Comparison of ENCODE assay signal across 18 mouse cellular contexts in the genomic region with DNA sequence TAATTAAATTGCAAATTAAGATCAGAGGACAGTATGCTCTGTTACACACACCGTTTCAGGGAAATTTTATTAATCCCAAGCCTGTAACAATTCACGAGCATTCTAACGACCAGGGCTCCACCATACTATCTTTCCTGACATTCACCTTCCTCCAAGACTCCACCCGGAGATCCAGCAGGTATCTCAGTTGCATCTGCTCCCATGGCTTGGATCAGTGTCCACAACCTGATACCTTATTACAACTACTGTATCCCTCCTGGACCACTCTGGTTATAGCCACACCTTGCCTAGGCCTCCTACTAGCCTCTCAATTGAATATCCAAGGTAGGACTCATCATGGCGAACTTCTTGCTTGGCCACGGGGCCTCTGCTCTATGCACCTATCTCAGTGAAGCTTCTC. TPM values are rescaled to one million over a fixed set of nuclear protein-coding genes. Genes with fewer than 3 reads are reported as not detected.
DNase-seq lines count a peak whose midpoint lies in the region; ATAC-seq and TF ChIP-seq lines count a peak whose summit lies in the region.
"Had no signal": no experiment of that assay in that cellular context is flagged by ENCODE, and none has a peak within 500 bp of the region (broad histone marks: within the 10 kb centered on the region; RNA-seq: fewer than 3 reads in every experiment).

No protein-coding gene starts in this region.

- no peaks in the 10 kb centered on the region for H3K36me3 ChIP-seq in forebrain, embryonic 10.5 days (replicated peaks)
- H3K36me3 ChIP-seq in forebrain, embryonic 15.5 days: no peaks in the 10 kb centered on the region
- no peaks in the 10 kb centered on the region for H3K36me3 ChIP-seq in heart, postnatal 0 days (replicated peaks; ENCODE audit: control insufficient read depth, insufficient read depth, low read length)
- H3K36me3 ChIP-seq: limb, embryonic 13.5 days; midbrain, embryonic 15.5 days had no signal

- H3K4me2 ChIP-seq in forebrain, embryonic 15.5 days (replicated peaks): no peak overlapping the region
- peak overlapping the region; percentile 34 for H3K4me2 ChIP-seq in heart, postnatal 0 days (ENCODE audit: low read depth, low read length)
- H3K4me2 ChIP-seq: limb, embryonic 13.5 days; midbrain, embryonic 15.5 days had no signal

- no peaks in the 10 kb centered on the region for H3K9me3 ChIP-seq in forebrain, embryonic 10.5 days
- H3K9me3 ChIP-seq in forebrain, embryonic 15.5 days: no peaks in the 10 kb centered on the region
- H3K9me3 ChIP-seq in heart, postnatal 0 days (replicated peaks; ENCODE audit: control insufficient read depth, low read length): no peaks in the 10 kb centered on the region
- H3K9me3 ChIP-seq: limb, embryonic 13.5 days; midbrain, embryonic 15.5 days had no signal

- no peaks in the 10 kb centered on the region for H3K4me1 ChIP-seq in forebrain, embryonic 10.5 days
- H3K4me1 ChIP-seq in forebrain, embryonic 15.5 days: no peaks in the 10 kb centered on the region
- H3K4me1 ChIP-seq in heart, postnatal 0 days (ENCODE audit: control insufficient read depth, insufficient read depth): peaks cover 16% of the 10 kb centered on the region; the same call in 1 of the 2 replicates
- H3K4me1 ChIP-seq: limb, embryonic 13.5 days; midbrain, embryonic 15.5 days had no signal

- peak overlapping the region; percentile 25; the same call in 1 of the 2 replicates for H3K27ac ChIP-seq in forebrain, embryonic 10.5 days
- H3K27ac ChIP-seq in forebrain, embryonic 15.5 days (replicated peaks): no peak overlapping the region
- H3K27ac ChIP-seq in heart, postnatal 0 days (ENCODE audit: low read depth): peak overlapping the region; percentile 15; the same call in 1 of the 2 replicates
- H3K27ac ChIP-seq: limb, embryonic 13.5 days; midbrain, embryonic 15.5 days had no signal

- no peak overlapping the region for H3K4me3 ChIP-seq in forebrain, embryonic 10.5 days
- no peak overlapping the region for H3K4me3 ChIP-seq in forebrain, embryonic 15.5 days
- H3K4me3 ChIP-seq in heart, postnatal 0 days (ENCODE audit: low read depth, low read length): no peak overlapping the region
- H3K4me3 ChIP-seq: limb, embryonic 13.5 days; midbrain, embryonic 15.5 days had no signal

- no peak for ATAC-seq in forebrain, embryonic 15.5 days (replicated peaks)
- ATAC-seq in heart, postnatal 0 days (ENCODE audit: insufficient read depth, low read depth): no peak
- ATAC-seq in megakaryocyte-erythroid progenitor cell, adult 5-6 weeks (replicated peaks; ENCODE audit: low FRiP score, low TSS enrichment, poor library complexity, severe bottlenecking): peak; percentile 41
- ATAC-seq: hindbrain, embryonic 16.5 days; lung, postnatal 0 days; midbrain, embryonic 15.5 days had no signal

- no peak for DNase-seq in forebrain, embryonic 10.5 days (ENCODE audit: extremely low spot score, low spot score)
- no peak for DNase-seq in heart, postnatal 0 days (ENCODE audit: low spot score)
- no peak for DNase-seq in heart, postnatal 36 days
- DNase-seq in liver: peak; percentile 63
- no peak for DNase-seq in testis, postnatal 10 days (ENCODE audit: low spot score)
- DNase-seq in adrenal gland, postnatal 10 days: no peak
- DNase-seq: adrenal gland, adult 8-10 months; cerebellum, adult 11-12 months; heart, postnatal 10 days; kidney, adult 8-10 months; retina, postnatal 1 day; thymus, postnatal 14 days had no signal

- no peak overlapping the region for H3K9ac ChIP-seq in forebrain, embryonic 15.5 days (replicated peaks)
- no peak overlapping the region for H3K9ac ChIP-seq in heart, postnatal 0 days (replicated peaks; ENCODE audit: low read depth, low read length)
- H3K9ac ChIP-seq: limb, embryonic 13.5 days; midbrain, embryonic 15.5 days had no signal

- no peak for TF ChIP-seq EP300 in heart, postnatal 0 days (IDR thresholded peaks at IDR 0.05; ENCODE audit: low read depth)

- intact Hi-C loops in heart, postnatal 36 days (cut with DNase I): no loop called here

- WGBS in forebrain, embryonic 10.5 days: 92% methylated on average over 6 of the region's 6 CpGs
- 77% methylated on average over 6 of the region's 6 CpGs for WGBS in forebrain, embryonic 15.5 days
- WGBS in heart, postnatal 0 days: 75% methylated on average over 6 of the region's 6 CpGs

- no peak for TF ChIP-seq CTCF in heart, postnatal 0 days (IDR thresholded peaks at IDR 0.05; ENCODE audit: low read depth)

- H3K27me3 ChIP-seq in forebrain, embryonic 10.5 days (ENCODE audit: poor library complexity, severe bottlenecking): no peaks in the 10 kb centered on the region
- no peaks in the 10 kb centered on the region for H3K27me3 ChIP-seq in forebrain, embryonic 15.5 days
- H3K27me3 ChIP-seq in heart, postnatal 0 days (ENCODE audit: control insufficient read depth, insufficient read depth, low read length): no peaks in the 10 kb centered on the region
- H3K27me3 ChIP-seq: limb, embryonic 13.5 days; midbrain, embryonic 15.5 days had no signal

RNA-seq across cellular contexts. Expression of gene Pip5k1b, which starts 20.5 kb away (rescaled TPM):
- 1.7 and 2.1 TPM in 2 replicates for polyA plus RNA-seq in forebrain, embryonic 10.5 days (2016; fragmentation: Nextera tagmentation; extraction: Ambion mirVana)
- 1.5 and 1.7 TPM in 2 replicates for polyA plus RNA-seq in forebrain, embryonic 15.5 days (2015; fragmentation: Nextera tagmentation; extraction: Ambion mirVana)
- 19.2 and 26.6 TPM in 2 replicates for total RNA-seq in heart, postnatal 0 days (2014; rRNA removed; ENCODE audit: low replicate concordance)
- 12.2 and 14.0 TPM in 2 replicates for polyA plus RNA-seq in heart, postnatal 0 days (2015; fragmentation: Nextera tagmentation; extraction: Ambion mirVana)
- 10 to 100 TPM; 22.1 to 27.5 TPM for total RNA-seq in heart, postnatal 36 days (2021)
- 20.8 and 25.4 TPM in 2 replicates for total RNA-seq in megakaryocyte-erythroid progenitor cell, adult 5-6 weeks (2014; fragmentation: Nextera tagmentation)
- 8.4 and 10.6 TPM in 2 replicates for total RNA-seq in megakaryocyte-erythroid progenitor cell, adult 5-6 weeks (2017)
- total RNA-seq in adrenal gland, postnatal 10 days (2021): 10 to 100 TPM; 18.8 to 20.0 TPM

RNA-seq across cellular contexts. Expression of gene Fam122a, which starts 58.0 kb away (rescaled TPM):
- 48.8 and 49.2 TPM in 2 replicates for polyA plus RNA-seq in forebrain, embryonic 10.5 days (2016; fragmentation: Nextera tagmentation; extraction: Ambion mirVana)
- polyA plus RNA-seq in forebrain, embryonic 15.5 days (2015; fragmentation: Nextera tagmentation; extraction: Ambion mirVana): 57.7 and 59.6 TPM in 2 replicates
- 3.9 and 11.4 TPM in 2 replicates for total RNA-seq in heart, postnatal 0 days (2014; rRNA removed; ENCODE audit: low replicate concordance)
- polyA plus RNA-seq in heart, postnatal 0 days (2015; fragmentation: Nextera tagmentation; extraction: Ambion mirVana): 48.9 and 55.1 TPM in 2 replicates
- 10 to 100 TPM; 22.2 to 22.7 TPM for total RNA-seq in heart, postnatal 36 days (2021)
- total RNA-seq in megakaryocyte-erythroid progenitor cell, adult 5-6 weeks (2014; fragmentation: Nextera tagmentation): 38.7 and 54.7 TPM in 2 replicates
- 5.6 and 7.7 TPM in 2 replicates for total RNA-seq in megakaryocyte-erythroid progenitor cell, adult 5-6 weeks (2017)
- total RNA-seq in adrenal gland, postnatal 10 days (2021): 10 to 100 TPM; 26.5 to 29.4 TPM
